Mouse (Mus musculus) ES-E14 (cell line): ENCODE results near the gene Itih3.

ENCODE experiments used
- HCFC1 ChIP-seq: IDR thresholded peaks from 2 replicates; pipeline ENCODE4 v1.6.1; 2012; ENCODE audit warnings: low read length, inconsistent platforms, borderline replicate concordance; ENCODE audit not compliant: insufficient read depth
- MAFK ChIP-seq: IDR thresholded peaks from 2 replicates; pipeline ENCODE4 v1.6.1; 2014; ENCODE audit warnings: mild to moderate bottlenecking, low read depth, low read length, inconsistent platforms; ENCODE audit not compliant: insufficient read depth
- ZC3H11A ChIP-seq: IDR thresholded peaks from 2 replicates; pipeline ENCODE4 v1.6.1; 2012; ENCODE audit warnings: low read depth, mild to moderate bottlenecking, inconsistent platforms, low read length, borderline replicate concordance
- ZNF384 ChIP-seq: IDR thresholded peaks from 2 replicates; pipeline ENCODE4 v1.6.1; 2012; ENCODE audit warnings: low read depth, low read length, inconsistent platforms

DNA sequence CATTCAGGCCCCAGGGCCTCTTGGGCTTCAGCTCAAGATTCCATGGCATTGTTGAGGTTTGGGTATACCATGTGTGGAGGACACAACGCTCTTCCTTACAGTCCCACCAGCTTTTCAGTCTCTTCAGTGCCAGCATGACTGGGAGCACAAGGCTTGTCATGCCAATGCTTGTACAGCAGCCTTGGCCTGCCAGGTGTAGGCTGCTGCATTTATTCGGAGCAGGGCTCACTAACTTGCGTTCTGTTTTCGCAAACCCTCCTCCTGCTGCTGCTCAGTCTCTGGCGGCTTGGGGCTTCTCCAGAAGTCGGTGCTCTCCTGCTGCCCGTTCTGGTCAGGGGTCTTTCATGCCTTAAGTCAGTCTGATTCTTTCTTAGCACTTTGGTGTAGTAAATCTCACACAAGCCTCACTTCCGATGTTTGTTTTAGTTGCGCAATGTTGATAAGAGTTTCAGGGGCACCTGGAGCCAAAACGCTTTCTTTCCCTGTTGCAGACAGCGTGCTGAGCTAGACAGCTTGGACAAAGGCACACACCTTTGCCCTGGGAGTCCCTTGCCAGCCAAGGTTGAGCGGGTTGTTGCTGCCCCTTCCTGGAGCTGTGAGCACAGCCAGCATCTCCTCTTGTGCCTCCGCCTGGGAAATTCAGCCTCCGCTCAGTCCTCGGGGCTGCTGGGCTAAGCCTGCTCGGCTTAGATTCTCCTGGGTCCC is 62.0 kb downstream of the Itih3 start:
- no peak for TF ChIP-seq HCFC1
- no peak for TF ChIP-seq ZNF384
- no peak for TF ChIP-seq MAFK
- TF ChIP-seq ZC3H11A = no peak
